Mouse (Mus musculus) intestine, embryonic 16.5 days (tissue): ENCODE data around the gene Fbxo30. TPM values are rescaled to one million over a fixed set of nuclear protein-coding genes. Genes with fewer than 3 reads are reported as not detected.
"Not testable (repeated sequence)": the region's sequence is repeated elsewhere in the genome, so short reads cannot be mapped to it uniquely, and the experiment has no call there.

Source experiments
- ATAC-seq: fragments of 200-750 bp; cut with Nextera tagmentation; 2 replicates; pipeline ENCODE4 v1.8.0; 2017; ENCODE audit warnings: moderate TSS enrichment, moderate library complexity
- H3K27ac ChIP-seq: fragments of 300-500 bp; sonication (generic); 2 replicates; pipeline ENCODE4 v1.5.1; 2014; ENCODE audit warnings: mild to moderate bottlenecking, low read length
- H3K27me3 ChIP-seq: fragments of 300-500 bp; sonication (generic); replicated peaks from 2 replicates; pipeline ENCODE4 v1.6.1; 2014; ENCODE audit warnings: low read length, control low read depth, mixed read lengths; ENCODE audit not compliant: control insufficient read depth, insufficient read depth
- H3K36me3 ChIP-seq: fragments of 300-500 bp; sonication (generic); 2 replicates; pipeline ENCODE4 v1.6.1; 2014; ENCODE audit warnings: low read length, control low read depth; ENCODE audit not compliant: control insufficient read depth, insufficient read depth
- H3K4me1 ChIP-seq: fragments of 300-500 bp; sonication (generic); 2 replicates; pipeline ENCODE4 v1.6.1; 2014; ENCODE audit warnings: low read length, control low read depth, mixed read lengths; ENCODE audit not compliant: control insufficient read depth, insufficient read depth
- H3K4me2 ChIP-seq: fragments of 300-500 bp; sonication (generic); 2 replicates; pipeline ENCODE4 v1.6.1; 2014; ENCODE audit warnings: low read depth, low read length, control low read depth
- H3K4me3 ChIP-seq: fragments of 300-500 bp; sonication (generic); 2 replicates; pipeline ENCODE4 v1.5.1; 2014; ENCODE audit warnings: mild to moderate bottlenecking, low read length
- H3K9ac ChIP-seq: fragments of 300-500 bp; sonication (generic); 2 replicates; pipeline ENCODE4 v1.6.1; 2014; ENCODE audit warnings: low read depth, low read length
- H3K9me3 ChIP-seq: fragments of 300-500 bp; sonication (generic); 2 replicates; pipeline ENCODE4 v1.6.1; 2016; ENCODE audit warnings: low read length, control low read depth; ENCODE audit not compliant: control insufficient read depth
- WGBS: fragments of 180-500 bp; shearing (Covaris S2); extraction: QIAGEN DNeasy Blood & Tissue Kit; methylation state at CpG from one replicate; pipeline ENCODE4 v1.1.7; 2014; 5-methylcytosine and 5-hydroxymethylcytosine counted together
- polyA plus RNA-seq: library from polyadenylated mRNA; unstranded; fragments of >200 nt; fragmentation: Nextera tagmentation; extraction: Ambion mirVana; gene quantifications from 2 replicates; pipeline ENCODE4 v1.2.1, GENCODE M21; 2015

Gene Fbxo30
- polyA plus RNA-seq = 20.2 and 21.2 TPM in 2 replicates

DNA sequence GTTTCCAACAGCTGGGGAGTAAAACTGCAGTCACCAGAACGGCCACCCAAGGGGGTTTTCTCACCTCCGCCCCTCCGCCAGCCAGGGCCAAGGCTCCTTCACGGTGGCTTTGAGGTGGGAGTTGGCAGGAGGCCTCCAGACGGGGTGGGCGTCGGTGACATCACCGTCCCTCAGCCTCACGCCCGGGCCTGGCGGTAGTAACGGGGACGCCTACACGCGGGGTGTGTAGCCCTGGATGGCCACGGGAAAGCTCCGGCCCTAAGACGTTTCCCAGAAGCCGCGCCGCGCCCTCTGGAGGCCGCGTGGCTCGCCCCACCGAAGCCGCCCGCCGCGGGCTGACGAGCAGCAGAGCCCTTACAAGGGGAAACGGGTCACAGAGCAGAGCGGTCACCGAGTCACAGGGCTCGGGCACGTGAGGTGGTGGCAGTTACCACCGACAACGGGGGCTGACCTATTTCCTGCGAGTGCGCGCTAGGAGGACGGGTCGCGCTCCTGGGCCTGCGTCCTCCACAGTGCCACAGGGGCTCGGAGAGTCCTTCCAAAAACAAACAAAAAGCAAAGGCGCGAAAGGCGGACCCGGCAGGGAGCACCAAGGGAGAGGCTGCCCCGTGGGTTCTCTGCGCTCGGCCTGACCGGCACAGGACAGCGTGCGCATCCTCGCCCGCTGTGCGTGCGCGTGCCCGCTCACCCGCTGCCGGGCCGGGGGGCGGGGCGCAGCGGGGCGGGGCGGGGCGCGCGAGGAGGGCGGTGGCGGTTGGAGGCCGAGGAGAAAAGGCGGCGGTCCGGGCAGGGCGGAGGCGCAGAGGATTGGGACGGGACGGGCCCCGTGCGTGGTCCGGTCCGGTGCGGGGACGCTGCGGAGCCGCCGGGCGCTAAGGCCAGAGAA lies at the start of gene Fbxo30:
TSS of gene Fbxo30 (plus strand) at position 753 of the 886 bp plus-strand sequence.
- peak; percentile 96 for ATAC-seq
- no peaks in the 10 kb centered on the region for H3K27me3 ChIP-seq
- under 1% methylated on average over 79 of the region's 93 CpGs for WGBS
- H3K9me3 ChIP-seq = no peaks in the 10 kb centered on the region
- H3K9ac ChIP-seq = peak within 1 kb of the TSS; percentile 98
- peak within 1 kb of the TSS; percentile 82 for H3K4me2 ChIP-seq
- H3K27ac ChIP-seq = peak within 1 kb of the TSS; percentile 98
- peaks cover 7% of the 10 kb centered on the region; the same call in 1 of the 2 replicates for H3K4me1 ChIP-seq
- peak within 1 kb of the TSS; percentile 96 for H3K4me3 ChIP-seq
- H3K36me3 ChIP-seq = no peaks in the 10 kb centered on the region

DNA sequence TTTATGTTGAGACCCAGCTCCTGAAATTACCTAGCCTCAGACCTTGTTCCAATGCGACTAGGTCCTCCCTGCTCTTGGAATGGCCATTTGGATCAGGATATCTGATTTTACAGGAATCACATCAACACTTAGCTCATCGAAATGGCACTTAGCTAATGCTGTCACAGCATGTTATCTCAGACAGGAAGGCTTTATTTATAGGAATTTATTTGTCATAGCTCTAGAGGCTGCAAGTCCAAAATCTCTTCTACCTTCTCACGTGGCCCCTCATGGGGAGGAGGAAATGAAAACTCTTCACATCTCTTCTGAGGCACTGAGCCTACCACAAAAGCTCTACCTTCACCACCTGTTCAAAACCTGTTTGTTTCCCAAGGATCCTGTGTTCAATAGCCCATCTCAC lies 47.9 kb upstream of the Fbxo30 start:
- no peaks in the 10 kb centered on the region for H3K9me3 ChIP-seq
- H3K4me3 ChIP-seq = no peak overlapping the region
- no peak overlapping the region for H3K9ac ChIP-seq
- H3K4me2 ChIP-seq = no peak overlapping the region
- WGBS = 69% methylated on average over 3 of the region's 3 CpGs
- H3K36me3 ChIP-seq = no peaks in the 10 kb centered on the region
- no peak overlapping the region for H3K27ac ChIP-seq
- H3K27me3 ChIP-seq = no peaks in the 10 kb centered on the region
- no peak for ATAC-seq
- H3K4me1 ChIP-seq = no peaks in the 10 kb centered on the region

DNA sequence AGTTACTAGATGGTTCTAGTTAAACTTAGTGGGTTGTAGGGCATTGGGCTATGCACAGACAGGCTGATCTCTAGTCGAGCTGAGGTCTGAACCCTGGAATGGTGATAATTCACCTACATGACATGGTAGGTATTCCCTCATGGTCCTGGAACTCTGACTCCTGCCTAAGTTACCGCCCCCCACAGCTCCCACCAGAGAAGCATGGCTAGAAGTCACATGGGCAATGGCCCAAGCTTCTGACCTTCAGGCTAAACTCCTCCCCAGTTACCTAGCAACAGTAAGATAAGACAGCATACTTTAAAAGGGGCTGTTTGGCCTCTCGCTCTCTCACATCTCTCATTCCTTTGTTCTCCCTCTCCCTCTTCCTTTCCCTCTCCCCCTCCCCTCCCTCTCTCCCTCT lies 38.1 kb upstream of the Fbxo30 start:
- H3K9me3 ChIP-seq, H3K36me3 ChIP-seq, H3K4me2 ChIP-seq, ATAC-seq, H3K27ac ChIP-seq, H3K27me3 ChIP-seq, H3K9ac ChIP-seq, H3K4me1 ChIP-seq, H3K4me3 ChIP-seq: not testable (repeated sequence)
- WGBS = 44% methylated on average over 3 of the region's 3 CpGs

DNA sequence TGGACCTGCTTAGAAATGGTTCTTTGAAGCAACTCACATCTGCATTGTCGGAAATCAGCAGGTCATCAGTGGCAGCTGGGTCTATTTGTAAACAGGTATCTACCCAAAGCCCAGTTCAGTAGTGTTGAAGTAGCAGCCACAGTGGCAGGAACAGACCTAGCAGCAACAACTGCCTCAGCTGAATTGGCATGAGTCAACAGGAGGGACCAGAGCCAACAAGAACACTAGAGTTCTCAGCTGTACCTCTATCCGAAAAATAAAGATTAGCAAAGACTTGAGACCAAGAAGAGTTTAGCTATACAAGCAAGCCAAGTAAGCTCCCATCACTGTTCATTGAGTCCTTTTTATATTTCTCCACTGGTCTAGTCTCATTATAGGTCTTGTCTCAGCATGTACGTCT lies 32.9 kb upstream of the Fbxo30 start:
- Histone ChIP-seq H3K4me3 (no peak overlapping the region), H3K4me2 (no peak overlapping the region), H3K9me3 (no peaks in the 10 kb centered on the region), H3K27me3 (no peaks in the 10 kb centered on the region), H3K36me3 (no peaks in the 10 kb centered on the region), H3K4me1 (no peaks in the 10 kb centered on the region), H3K27ac (no peak overlapping the region), H3K9ac (no peak overlapping the region)
- WGBS = 89% methylated on average over 3 of the region's 3 CpGs
- ATAC-seq = no peak

DNA sequence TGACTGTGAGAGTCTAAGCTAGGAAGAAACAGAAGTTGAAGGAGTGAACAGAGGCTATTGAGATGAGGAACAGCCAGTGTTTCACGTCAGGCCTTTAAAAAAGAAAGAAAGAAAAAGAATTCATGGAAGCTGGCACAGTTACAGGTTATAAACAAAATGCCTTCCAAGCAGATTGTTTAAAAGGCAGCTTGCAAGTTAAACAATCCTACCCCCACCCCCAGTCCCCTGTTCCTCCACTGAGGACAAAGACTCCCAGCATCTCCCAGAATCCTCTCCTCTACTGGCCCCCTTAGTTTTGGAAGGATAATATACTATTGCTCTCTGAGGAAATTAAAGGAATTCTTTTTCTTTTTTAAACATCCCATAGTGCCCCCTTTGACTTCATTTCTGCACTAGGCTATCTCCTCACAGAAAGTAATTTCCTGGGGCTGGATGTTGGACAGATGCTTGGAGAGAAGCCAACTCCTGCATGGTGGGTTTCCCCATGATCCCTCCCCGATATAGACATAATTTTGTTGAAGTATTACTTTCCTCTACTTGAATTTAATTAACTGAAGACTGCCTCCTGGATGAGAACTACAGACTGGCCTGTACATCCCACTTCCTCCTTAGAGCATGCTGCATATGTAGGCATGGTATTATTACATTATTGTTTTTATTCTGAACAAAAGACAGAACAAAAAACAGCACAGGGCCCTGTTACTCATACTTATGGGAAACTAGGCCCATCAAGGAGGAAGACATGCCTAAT lies 30.7 kb upstream of the Fbxo30 start:
- 41% methylated on average over 2 of the region's 2 CpGs for WGBS
- Histone ChIP-seq H3K9ac (no peak overlapping the region), H3K4me2 (no peak overlapping the region), H3K4me3 (no peak overlapping the region), H3K36me3 (no peaks in the 10 kb centered on the region), H3K9me3 (no peaks in the 10 kb centered on the region), H3K27ac (no peak overlapping the region), H3K27me3 (no peaks in the 10 kb centered on the region), H3K4me1 (no peaks in the 10 kb centered on the region)
- ATAC-seq = no peak

DNA sequence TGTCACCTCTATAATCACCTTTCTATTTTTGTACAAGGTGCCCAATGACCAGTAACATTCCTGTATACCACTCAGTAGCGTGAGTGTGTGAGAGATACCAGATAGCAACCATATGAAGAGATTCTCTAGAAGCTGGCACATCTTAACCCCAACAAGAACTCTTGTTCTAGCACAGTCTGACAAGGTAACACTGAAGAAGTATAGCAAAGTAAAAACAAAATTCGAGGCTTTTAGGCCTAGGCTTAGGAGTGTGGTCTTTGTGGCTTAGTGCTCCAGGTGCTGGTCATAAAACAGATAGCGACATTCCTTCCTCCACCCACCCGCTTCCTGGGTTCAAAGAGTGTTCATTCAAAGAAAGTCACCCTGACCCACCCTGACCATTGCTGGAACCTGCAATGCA lies 27.5 kb upstream of the Fbxo30 start:
- not testable (repeated sequence) for H3K4me1 ChIP-seq, H3K4me3 ChIP-seq, H3K36me3 ChIP-seq, H3K27ac ChIP-seq, H3K9me3 ChIP-seq, H3K9ac ChIP-seq, H3K27me3 ChIP-seq, ATAC-seq, H3K4me2 ChIP-seq
- WGBS = 68% methylated on average over 4 of the region's 4 CpGs

DNA sequence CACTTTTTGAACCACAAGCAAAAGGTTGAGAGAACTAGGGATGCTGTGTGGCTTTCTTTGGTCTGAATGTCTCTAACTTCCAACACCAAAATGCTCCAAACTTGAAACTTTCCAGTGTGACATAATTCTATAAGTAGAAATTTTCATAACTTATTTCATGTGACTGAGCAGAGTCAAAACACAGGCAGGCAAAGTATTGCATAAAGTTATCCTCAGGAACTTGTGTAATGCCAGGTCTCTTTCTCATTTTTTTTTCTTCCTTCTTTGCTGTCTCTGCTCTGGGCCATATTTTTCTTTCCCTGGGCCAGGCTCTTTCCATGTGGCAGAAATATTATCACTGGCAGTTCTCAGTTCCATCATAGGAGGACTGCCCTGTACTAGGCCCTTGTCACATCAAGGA lies 21.0 kb upstream of the Fbxo30 start:
- Histone ChIP-seq H3K27me3 (no peaks in the 10 kb centered on the region), H3K9me3 (no peaks in the 10 kb centered on the region), H3K27ac (no peak overlapping the region), H3K36me3 (no peaks in the 10 kb centered on the region), H3K4me3 (no peak overlapping the region), H3K9ac (no peak overlapping the region), H3K4me2 (no peak overlapping the region), H3K4me1 (no peaks in the 10 kb centered on the region)
- no peak for ATAC-seq

DNA sequence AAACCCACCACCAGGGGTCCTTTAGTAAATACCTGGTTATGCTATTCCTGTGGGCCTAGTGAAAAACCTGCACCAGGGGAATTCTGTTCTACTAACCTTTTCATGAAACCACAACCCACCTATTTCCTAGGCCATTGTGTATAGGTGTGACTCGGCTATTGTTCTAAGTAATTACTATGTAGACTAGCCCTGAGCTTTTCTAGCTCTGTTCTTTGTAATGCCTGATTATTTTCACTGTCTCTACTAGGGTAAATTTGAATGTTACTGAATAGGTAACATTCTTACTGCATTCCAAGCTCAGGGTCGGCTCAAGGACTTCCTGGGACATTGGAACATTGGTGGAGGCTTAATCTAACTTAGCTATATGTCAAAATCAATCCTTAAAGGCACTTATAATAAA lies 18.8 kb upstream of the Fbxo30 start:
- not testable (repeated sequence) for H3K9me3 ChIP-seq, H3K4me2 ChIP-seq, H3K4me3 ChIP-seq, H3K4me1 ChIP-seq, H3K36me3 ChIP-seq, H3K27ac ChIP-seq, H3K9ac ChIP-seq, H3K27me3 ChIP-seq, ATAC-seq
- 86% methylated on average over 2 of the region's 2 CpGs for WGBS

DNA sequence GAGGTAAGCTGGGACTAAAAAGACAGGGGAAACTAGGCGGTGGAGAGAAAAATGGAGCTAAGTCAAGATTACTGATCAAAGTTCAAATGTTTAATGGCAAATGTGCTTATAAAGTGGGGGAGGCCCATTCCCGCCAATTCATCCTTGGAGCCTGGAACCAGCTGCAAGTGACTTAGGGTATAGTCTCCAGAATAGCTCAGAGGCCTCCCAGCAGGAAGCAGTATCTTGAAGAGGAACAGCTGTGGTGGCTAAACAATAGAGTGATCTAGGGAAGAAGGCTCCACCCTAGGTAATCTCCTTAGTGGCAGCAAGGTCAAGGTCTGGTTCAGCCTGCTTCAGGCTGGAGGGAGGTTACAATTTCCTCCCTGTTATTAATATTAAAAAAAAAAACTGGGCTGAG lies 17.3 kb upstream of the Fbxo30 start:
- not testable (repeated sequence) for H3K4me2 ChIP-seq, ATAC-seq, H3K4me1 ChIP-seq, H3K36me3 ChIP-seq, H3K27me3 ChIP-seq, H3K9ac ChIP-seq, H3K9me3 ChIP-seq, H3K27ac ChIP-seq, H3K4me3 ChIP-seq
- WGBS = 75% methylated on average over 2 of the region's 2 CpGs
